Mouse (Mus musculus) olfactory bulb, adult 2 months (tissue): Measurements from ENCODE around the gene Sgsm2.

Source experiments
- CTCF ChIP-seq: fragments of 200-500 bp; IDR thresholded peaks from 2 replicates; pipeline ENCODE4 v1.5.1; 2012; ENCODE audit warnings: low read depth, mild to moderate bottlenecking, low read length, moderate library complexity; ENCODE audit not compliant: insufficient read depth
- POLR2A ChIP-seq: fragments of 200-500 bp; IDR thresholded peaks from 2 replicates; pipeline ENCODE4 v1.6.1; 2012; ENCODE audit warnings: mild to moderate bottlenecking, low read depth, low read length, moderate library complexity; ENCODE audit not compliant: insufficient read depth

DNA sequence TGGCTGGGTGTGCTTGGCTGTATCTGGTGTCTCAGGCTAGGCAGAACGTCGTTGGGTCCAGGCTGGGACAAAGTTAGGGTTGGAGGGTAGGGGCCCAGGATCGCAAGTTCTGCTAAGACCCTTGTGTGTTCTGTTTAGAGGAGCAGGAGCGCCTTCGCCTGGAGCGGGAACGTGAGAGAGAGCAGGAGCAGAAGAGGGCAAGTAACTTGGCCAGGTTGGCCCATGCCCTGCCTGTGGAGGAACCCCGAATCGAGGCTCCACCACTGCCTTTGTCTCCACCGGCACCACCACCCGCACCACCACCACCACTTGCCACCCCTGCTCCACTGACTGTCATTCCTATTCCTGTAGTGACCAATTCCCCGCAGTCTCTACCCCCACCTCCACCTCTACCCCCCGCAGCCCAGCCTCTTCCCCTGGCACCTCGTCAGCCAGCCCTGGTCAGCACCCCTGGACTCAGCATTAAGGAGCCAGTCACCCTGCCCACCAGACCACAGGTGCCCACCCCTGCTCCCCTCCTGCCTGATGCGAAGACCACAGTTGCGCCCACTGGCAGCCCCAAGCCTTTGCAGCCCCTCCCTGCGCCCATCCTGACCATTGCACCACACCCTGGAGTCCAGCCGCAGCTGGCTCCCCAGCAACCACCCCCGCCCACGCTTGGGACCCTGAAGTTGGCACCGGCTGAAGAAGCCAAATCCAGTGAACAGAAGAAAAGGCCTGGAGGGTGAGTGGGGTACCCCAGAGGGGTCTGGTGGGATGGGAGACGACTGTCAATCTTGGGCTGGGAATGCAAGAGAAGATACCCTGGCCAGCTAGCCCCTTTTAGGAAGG lies 60.4 kb downstream of the Sgsm2 start:
- TF ChIP-seq CTCF (no peak), POLR2A (no peak)
